Mouse (Mus musculus): ENCODE data around the gene St3gal2. TPM values are rescaled to one million over a fixed set of nuclear protein-coding genes. Genes with fewer than 3 reads are reported as not detected.
A peak's percentile ranks its signal among the peaks of the same experiment; 100 is the strongest.
"Not testable (repeated sequence)": the region's sequence is repeated elsewhere in the genome, so short reads cannot be mapped to it uniquely, and the experiment has no call there.

The St3gal2 gene
- polyA plus RNA-seq, 1 experiment from 2014 or later, result 15.3 TPM

- Histone ChIP-seq H3K9me3 (no peaks in the 10 kb centered on the region), H3K27ac (peak overlapping the region; percentile 10; the same call in 1 of the 2 replicates), H3K4me1 (replicated peaks) (no peaks in the 10 kb centered on the region), H3K4me3 (replicated peaks) (no peak overlapping the region), H3K4me2 (replicated peaks) (0 out of 2 replicates have a peak overlapping the region, but pooled peaks have one; percentile 14), H3K36me3 (peaks cover 38% of the 10 kb centered on the region), H3K9ac (no peak overlapping the region), H3K27me3 (replicated peaks) (no peaks in the 10 kb centered on the region)
- 68% methylated on average over 8 of the region's 8 CpGs for WGBS
- peak; percentile 94 for ATAC-seq
Observed at GRCm38 (mm10) chr8:110987805-110988744, 68.4 kb downstream of the St3gal2 start.

- no peak for ATAC-seq
- peaks cover 27% of the 10 kb centered on the region for H3K36me3 ChIP-seq
- WGBS, result 89% methylated on average over 9 of the region's 9 CpGs
Observed at GRCm38 (mm10) chr8:110990017-110990416, 70.3 kb downstream of the St3gal2 start.

DNA sequence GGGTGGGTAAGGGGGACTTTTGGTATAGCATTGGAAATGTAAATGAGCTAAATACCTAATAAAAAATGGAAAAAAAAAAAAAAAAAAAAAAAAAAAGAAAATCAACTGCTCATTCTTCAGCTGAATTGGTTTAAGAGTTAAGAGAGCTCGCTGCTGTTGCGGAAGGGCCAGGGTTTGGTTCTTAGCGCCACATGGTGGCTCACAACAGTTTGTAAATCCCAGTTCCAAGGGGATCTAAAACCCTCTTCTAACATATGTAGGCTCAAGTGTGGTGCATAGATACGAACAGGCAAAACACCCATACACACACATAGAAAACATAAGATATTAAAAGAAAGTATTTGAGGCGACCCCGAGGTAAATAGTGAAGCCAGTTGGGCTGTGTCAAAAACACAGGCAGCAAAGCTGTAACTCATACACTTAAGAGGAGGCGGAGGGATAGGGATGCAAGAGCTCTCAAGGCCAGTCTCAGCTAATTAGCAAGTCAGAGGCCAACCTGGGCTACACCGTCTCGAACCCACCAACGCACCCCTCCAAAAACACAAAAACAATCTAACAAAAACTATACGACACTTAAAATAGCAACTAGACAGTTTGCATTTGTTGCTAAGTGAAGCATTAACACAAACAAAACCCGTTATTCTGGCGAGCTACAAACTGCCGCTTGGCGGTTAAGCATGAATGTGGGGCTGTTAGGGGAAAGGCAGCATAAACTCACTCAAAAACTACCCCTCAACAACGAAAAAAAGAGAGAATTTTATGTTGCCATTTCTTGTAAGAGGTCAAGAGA, 77.1 kb downstream of the St3gal2 start:
- peak overlapping the region; percentile 71 for H3K4me2 ChIP-seq (replicated peaks)
- H3K4me1 ChIP-seq (replicated peaks), result no peaks in the 10 kb centered on the region
- peak overlapping the region; percentile 69 for H3K9ac ChIP-seq
- 35% methylated on average over 16 of the region's 16 CpGs for WGBS
- no peak for ATAC-seq
- peak overlapping the region; percentile 79; the same call in 1 of the 2 replicates for H3K27ac ChIP-seq
- no peaks in the 10 kb centered on the region for H3K9me3 ChIP-seq
- H3K27me3 ChIP-seq (replicated peaks), result no peaks in the 10 kb centered on the region
- H3K36me3 ChIP-seq, result no peaks in the 10 kb centered on the region
- H3K4me3 ChIP-seq (replicated peaks), result peak overlapping the region; percentile 70

More at GRCm38 (mm10) chr8:110990017-110990416, 70.3 kb downstream of the St3gal2 start:
- Histone ChIP-seq H3K4me3 (replicated peaks) (no peak overlapping the region), H3K27ac (no peak overlapping the region), H3K4me1 (replicated peaks) (no peaks in the 10 kb centered on the region), H3K4me2 (replicated peaks) (no peak overlapping the region), H3K27me3 (replicated peaks) (no peaks in the 10 kb centered on the region), H3K9me3 (no peaks in the 10 kb centered on the region), H3K9ac (no peak overlapping the region)

GRCm38 (mm10) chr8:110997547-110998531, 78.1 kb downstream of the St3gal2 start, which contains the start of gene Ddx19a:
Gene Ddx19a (minus strand): TSS chr8:110997800.
- ATAC-seq, result peak; percentile 98

GRCm38 (mm10) chr8:111010230-111010991, 90.7 kb downstream of the St3gal2 start:
- H3K9ac ChIP-seq; H3K27ac ChIP-seq; H3K4me2 ChIP-seq (replicated peaks); H3K4me3 ChIP-seq (replicated peaks); ATAC-seq; H3K4me1 ChIP-seq (replicated peaks); H3K27me3 ChIP-seq (replicated peaks); H3K9me3 ChIP-seq: not testable (repeated sequence)
- WGBS, result 89% methylated on average over 9 of the region's 10 CpGs
- H3K36me3 ChIP-seq, result peaks cover 10% of the 10 kb centered on the region

More at GRCm38 (mm10) chr8:110997547-110998531, 78.1 kb downstream of the St3gal2 start, which contains the start of gene Ddx19a:
- peak within 1 kb of the TSS; percentile 71 for H3K4me2 ChIP-seq (replicated peaks)
- no peaks in the 10 kb centered on the region for H3K9me3 ChIP-seq
- 3% methylated on average over 58 of the region's 58 CpGs for WGBS
- peak within 1 kb of the TSS; percentile 69 for H3K9ac ChIP-seq
- no peaks in the 10 kb centered on the region for H3K36me3 ChIP-seq
- H3K4me3 ChIP-seq (replicated peaks), result peak within 1 kb of the TSS; percentile 70
- peak within 1 kb of the TSS; percentile 79 for H3K27ac ChIP-seq
- H3K27me3 ChIP-seq (replicated peaks), result no peaks in the 10 kb centered on the region
- H3K4me1 ChIP-seq (replicated peaks), result no peaks in the 10 kb centered on the region

Other genes starting within 250 kb of the St3gal2 start
- gene Mtss1l, start 198.4 kb upstream of the St3gal2 start, polyA plus RNA-seq (2015; fragmentation: Nextera tagmentation; extraction: Ambion mirVana), result 8.0 and 9.6 TPM in 2 replicates
- gene Il34, start 114.0 kb upstream of the St3gal2 start, polyA plus RNA-seq (2015; fragmentation: Nextera tagmentation; extraction: Ambion mirVana), result 1.1 and 2.6 TPM in 2 replicates
- 69.0 and 69.5 TPM in 2 replicates for gene Cog4, start 73.3 kb upstream of the St3gal2 start, polyA plus RNA-seq (2015; fragmentation: Nextera tagmentation; extraction: Ambion mirVana)
- gene Sf3b3, start 73.1 kb upstream of the St3gal2 start, polyA plus RNA-seq (2015; fragmentation: Nextera tagmentation; extraction: Ambion mirVana), result 123 and 126 TPM in 2 replicates
- gene Fuk, start 17.4 kb upstream of the St3gal2 start, polyA plus RNA-seq (2015; fragmentation: Nextera tagmentation; extraction: Ambion mirVana), result 10.2 and 13.2 TPM in 2 replicates
- gene Ddx19a, start 77.9 kb downstream of the St3gal2 start, polyA plus RNA-seq (2015; fragmentation: Nextera tagmentation; extraction: Ambion mirVana), result 12.4 and 15.4 TPM in 2 replicates
- gene Ddx19b, start 111.8 kb downstream of the St3gal2 start, polyA plus RNA-seq (2015; fragmentation: Nextera tagmentation; extraction: Ambion mirVana), result 7.0 and 7.5 TPM in 2 replicates
- 50.4 and 54.1 TPM in 2 replicates for gene Aars, start 113.2 kb downstream of the St3gal2 start, polyA plus RNA-seq (2015; fragmentation: Nextera tagmentation; extraction: Ambion mirVana)
- gene Exosc6, start 136.4 kb downstream of the St3gal2 start, polyA plus RNA-seq (2015; fragmentation: Nextera tagmentation; extraction: Ambion mirVana), result 23.0 and 24.3 TPM in 2 replicates
- 0.13 and 0.32 TPM in 2 replicates for gene Clec18a, start 172.5 kb downstream of the St3gal2 start, polyA plus RNA-seq (2015; fragmentation: Nextera tagmentation; extraction: Ambion mirVana)
- 9.5 and 10.1 TPM in 2 replicates for gene Pdpr, start 174.7 kb downstream of the St3gal2 start, polyA plus RNA-seq (2015; fragmentation: Nextera tagmentation; extraction: Ambion mirVana)

Data from intestine, embryonic 15.5 days (tissue).